Mouse (Mus musculus) adrenal gland, adult (tissue): ENCODE measurements around the gene Lrrc4.

Experiments
- DNase-seq, 2 experiments: peaks; one replicate each; pipeline ENCODE4 v3.0.0; 2022 to 2023; ENCODE audit warnings: low spot score in 1 of 2; ENCODE audit not compliant: inconsistent age in 2 of 2

Lrrc4 gene

GRCm38 (mm10) chr6:28826689-28827389 is 4.7 kb downstream of the Lrrc4 start:
- DNase-seq = peak; percentile 57 to 77

GRCm38 (mm10) chr6:28825894-28826293 is 5.7 kb downstream of the Lrrc4 start:
- DNase-seq = no peak

- peak; percentile 64 to 86 for DNase-seq
Measured at GRCm38 (mm10) chr6:28823802-28824201, 7.7 kb downstream of the Lrrc4 start.

- DNase-seq = no peak
Measured at GRCm38 (mm10) chr6:28823375-28823774, 8.2 kb downstream of the Lrrc4 start.

- DNase-seq = no peak
Measured at GRCm38 (mm10) chr6:28822296-28822695, 9.3 kb downstream of the Lrrc4 start.

GRCm38 (mm10) chr6:28819509-28820358 is 11.8 kb downstream of the Lrrc4 start:
- DNase-seq = no peak

GRCm38 (mm10) chr6:28817039-28817438 is 14.5 kb downstream of the Lrrc4 start:
- peak; percentile 30 to 52 for DNase-seq

- no peak for DNase-seq
Measured at GRCm38 (mm10) chr6:28814895-28815294, 16.7 kb downstream of the Lrrc4 start.

GRCm38 (mm10) chr6:28813057-28813456 is 18.5 kb downstream of the Lrrc4 start:
- no peak for DNase-seq

- peak; percentile 24 to 63 for DNase-seq
Measured at GRCm38 (mm10) chr6:28804751-28805150, 26.8 kb downstream of the Lrrc4 start.

GRCm38 (mm10) chr6:28803678-28804279 is 27.8 kb downstream of the Lrrc4 start:
- DNase-seq = peak; percentile 27 to 61

- no peak for DNase-seq
Measured at GRCm38 (mm10) chr6:28800976-28801375, 30.6 kb downstream of the Lrrc4 start.

- DNase-seq = peak in 1 of 2 experiments; percentile 71
Measured at GRCm38 (mm10) chr6:28799818-28800217, 31.7 kb downstream of the Lrrc4 start.

- peak in 1 of 2 experiments; percentile 50 for DNase-seq
Measured at GRCm38 (mm10) chr6:28795792-28796515, 35.6 kb downstream of the Lrrc4 start.

- peak in 1 of 2 experiments; percentile 68 for DNase-seq
Measured at GRCm38 (mm10) chr6:28795380-28795779, 36.2 kb downstream of the Lrrc4 start.

- no peak for DNase-seq
Measured at GRCm38 (mm10) chr6:28791809-28792208, 39.7 kb downstream of the Lrrc4 start.

- peak; percentile 52 to 57 for DNase-seq
Measured at GRCm38 (mm10) chr6:28791183-28791582, 40.4 kb downstream of the Lrrc4 start.

- DNase-seq = no peak
Measured at GRCm38 (mm10) chr6:28789685-28790084, 41.9 kb downstream of the Lrrc4 start.

- peak; percentile 23 to 66 for DNase-seq
Measured at GRCm38 (mm10) chr6:28787133-28787532, 44.4 kb downstream of the Lrrc4 start.

GRCm38 (mm10) chr6:28785770-28786169 is 45.8 kb downstream of the Lrrc4 start:
- no peak for DNase-seq

- DNase-seq = no peak
Measured at GRCm38 (mm10) chr6:28783953-28784352, 47.6 kb downstream of the Lrrc4 start.
